Mouse (Mus musculus): ENCODE measurements at regions not wholly inside any gene's neighbourhood (a gene's known extent, or its start where the extent isn't known, plus 50 kb on each side); places are given as distances from the start of the nearest gene placed in this dataset.
"Not testable (repeated sequence)": the region's sequence is repeated elsewhere in the genome, so short reads cannot be mapped to it uniquely, and the experiment has no call there.

GRCm38 (mm10) chr3:22285904-22286303 is 209.5 kb downstream of the Tbl1xr1 start:
- DNase-seq: no peak

- no peak for DNase-seq
These were observed 217.0 kb downstream of the Tbl1xr1 start for GRCm38 (mm10) chr3:22293466-22293865.

- DNase-seq: not testable (repeated sequence)
These were observed 217.6 kb downstream of the Tbl1xr1 start for GRCm38 (mm10) chr3:22294081-22294480.

GRCm38 (mm10) chr3:22296925-22297324 is 220.5 kb downstream of the Tbl1xr1 start:
- DNase-seq: not testable (repeated sequence)

- not testable (repeated sequence) for DNase-seq
These were observed 221.4 kb downstream of the Tbl1xr1 start for GRCm38 (mm10) chr3:22297831-22298230.

GRCm38 (mm10) chr3:22300553-22300952 is 224.1 kb downstream of the Tbl1xr1 start:
- no peak for DNase-seq

GRCm38 (mm10) chr3:22301991-22302517 is 225.6 kb downstream of the Tbl1xr1 start:
- no peak for DNase-seq

- no peak for DNase-seq
These were observed 227.7 kb downstream of the Tbl1xr1 start for GRCm38 (mm10) chr3:22304145-22304544.

- peak; percentile 29 for DNase-seq
These were observed 230.2 kb downstream of the Tbl1xr1 start for GRCm38 (mm10) chr3:22306624-22307023.

GRCm38 (mm10) chr3:22308962-22309361 is 232.5 kb downstream of the Tbl1xr1 start:
- peak; percentile 66 for DNase-seq

GRCm38 (mm10) chr3:22316466-22317185 is 240.2 kb downstream of the Tbl1xr1 start:
- DNase-seq: no peak

GRCm38 (mm10) chr3:22320425-22320824 is 244.0 kb downstream of the Tbl1xr1 start:
- DNase-seq: not testable (repeated sequence)

- DNase-seq: no peak
These were observed 254.8 kb downstream of the Tbl1xr1 start for GRCm38 (mm10) chr3:22331240-22331639.
